Mouse (Mus musculus) adrenal gland (tissue): ENCODE measurements around the gene Rhob.

Experiments used
- intact Hi-C: fragments of 180-260 bp; cut with DNase I; formaldehyde crosslinking; loops from one replicate; pipeline ENCODE4 v1.15.1; 2025

Rhob gene

DNA sequence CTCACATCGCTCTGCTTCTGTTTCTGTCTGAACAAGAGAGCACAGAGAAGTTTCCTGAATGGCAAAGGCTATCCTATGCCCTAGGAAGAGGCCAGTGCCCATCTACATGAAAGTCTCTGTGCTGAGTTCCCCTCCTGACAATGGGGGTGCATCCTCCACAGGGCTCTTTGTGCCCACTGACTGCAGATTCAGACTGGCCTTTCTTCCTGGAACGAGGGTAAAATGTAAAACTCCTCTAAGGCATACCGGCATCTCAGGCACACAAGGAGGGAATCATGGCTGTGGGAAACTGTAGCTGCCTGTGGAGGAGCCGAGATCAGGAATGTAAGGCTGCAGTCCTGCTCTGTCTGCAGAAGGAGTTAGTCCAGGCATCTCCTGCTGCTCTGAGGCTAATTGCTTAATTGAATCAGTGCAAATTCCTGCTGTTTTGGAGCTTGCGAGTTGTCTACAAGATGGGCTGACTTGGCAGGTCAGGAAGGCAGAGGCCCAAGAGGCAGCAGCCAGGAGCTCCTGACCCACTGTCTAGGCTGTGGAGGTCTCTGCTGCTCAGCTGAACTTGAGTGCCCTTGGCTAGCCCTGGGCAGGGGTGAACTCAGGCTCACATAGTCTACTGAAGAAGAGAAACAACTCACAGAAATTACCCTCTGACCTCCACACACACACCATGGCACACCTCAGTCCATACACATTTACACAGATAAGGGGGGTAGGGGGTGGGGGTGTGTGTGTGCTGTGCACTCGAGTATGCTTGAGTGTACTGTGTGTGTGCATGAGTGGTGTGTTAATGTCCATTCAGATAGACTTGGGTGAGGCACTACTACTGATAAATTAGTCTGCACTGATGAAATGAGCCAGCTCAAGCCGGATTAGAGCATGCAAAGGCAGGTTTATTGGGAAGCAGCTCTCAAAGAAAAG is 48.0 kb downstream of the Rhob start:
- intact Hi-C loops = loop anchor here (5.0 kb wide), 1 partner anchor 45 kb away; no protein-coding TSS in a partner anchor

GRCm38 (mm10) chr12:8450639-8451038 is 49.2 kb downstream of the Rhob start:
- intact Hi-C loops = loop anchor here (5.0 kb wide), 1 partner anchor 47 kb away; no protein-coding TSS in a partner anchor

DNA sequence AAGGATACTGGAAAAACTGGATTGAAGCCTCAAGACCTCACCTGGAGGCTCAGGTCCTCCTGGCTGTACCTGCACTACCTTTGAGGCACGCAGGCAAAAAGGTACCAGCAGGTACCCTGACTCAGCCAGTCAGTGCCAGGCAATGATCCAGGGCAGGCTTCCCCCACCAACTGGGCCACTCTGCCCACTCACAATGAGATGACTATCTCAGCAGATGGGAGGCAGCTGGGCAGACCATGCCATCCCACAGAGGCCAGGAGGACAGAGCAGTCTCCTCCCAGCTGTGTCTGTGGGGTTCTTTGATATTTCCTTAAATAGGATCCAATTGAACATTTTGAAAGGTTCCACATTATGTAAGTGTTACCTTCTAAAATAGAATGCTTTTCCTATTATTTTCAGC is 49.8 kb downstream of the Rhob start:
- intact Hi-C loops = loop anchor here (5.0 kb wide), 1 partner anchor 47 kb away; no protein-coding TSS in a partner anchor
